ENCODE assay signal across 8 mouse cellular contexts in genomic region chr5:135286185-135286584, GRCm38 (mm10). TPM values are rescaled to one million over a fixed set of nuclear protein-coding genes. Genes with fewer than 3 reads are reported as not detected.
DNase-seq lines count a peak whose midpoint lies in the region; ATAC-seq and TF ChIP-seq lines count a peak whose summit lies in the region.

No protein-coding gene starts in this region.

- no peak overlapping the region for H3K27ac ChIP-seq in hindbrain, postnatal 0 days
- H3K27ac ChIP-seq in left cerebral cortex, adult 2 months, result no peak overlapping the region
- H3K27ac ChIP-seq in midbrain, embryonic 10.5 days (replicated peaks), result peak overlapping the region; percentile 4

- peak; percentile 74; the same call in 1 of the 2 replicates for ATAC-seq in hindbrain, postnatal 0 days

- H3K4me2 ChIP-seq in hindbrain, postnatal 0 days (ENCODE audit: low read depth, low read length), result no peak overlapping the region

- TF ChIP-seq CTCF in hindbrain, postnatal 0 days (IDR thresholded peaks at IDR 0.05; ENCODE audit: low read depth), result peak; percentile 93
- peak; percentile 91 for TF ChIP-seq CTCF in left cerebral cortex, adult 2 months (IDR thresholded peaks at IDR 0.05)

- H3K4me3 ChIP-seq in hindbrain, postnatal 0 days (ENCODE audit: low read length), result no peak overlapping the region
- no peak overlapping the region for H3K4me3 ChIP-seq in left cerebral cortex, adult 2 months
- no peak overlapping the region for H3K4me3 ChIP-seq in midbrain, embryonic 10.5 days

- intact Hi-C loops in left cerebral cortex, adult 2 months (cut with DNase I), result loop anchor here (1.0 to 10.0 kb wide), 4 partner anchors 50 to 391 kb away; no protein-coding TSS in a partner anchor

- H3K4me1 ChIP-seq in hindbrain, postnatal 0 days (ENCODE audit: insufficient read depth, low read length), result no peaks in the 10 kb centered on the region
- H3K4me1 ChIP-seq in midbrain, embryonic 10.5 days, result peaks cover 3% of the 10 kb centered on the region; the same call in 1 of the 2 replicates

- WGBS in hindbrain, postnatal 0 days, result 2% methylated on average over 6 of the region's 6 CpGs
- 1% methylated on average over 6 of the region's 6 CpGs for WGBS in midbrain, embryonic 10.5 days

- DNase-seq in R1 (ENCODE audit: low read depth, low spot score), result peak; percentile 73
- DNase-seq in cerebellum, postnatal 14 days, result peak; percentile 90 to 91
- DNase-seq in gastrocnemius, adult 18-20 months (ENCODE audit: low spot score), result peak; percentile 81
- peak; percentile 89 for DNase-seq in hindbrain, postnatal 0 days (ENCODE audit: low spot score)
- DNase-seq in left cerebral cortex, adult 2 months (ENCODE audit: extremely low spot score in 1 of 2, low spot score in 2 of 2), result peak; percentile 67 to 78
- peak; percentile 83 for DNase-seq in midbrain, embryonic 10.5 days (ENCODE audit: low spot score)
- DNase-seq in right cerebral cortex, postnatal 4 days, result peak; percentile 81
- DNase-seq in urinary bladder, postnatal 4 days (ENCODE audit: low spot score in 2 of 2), result peak; percentile 58 to 81

- H3K9ac ChIP-seq in hindbrain, postnatal 0 days (replicated peaks; ENCODE audit: low read length), result no peak overlapping the region

- H3K36me3 ChIP-seq in hindbrain, postnatal 0 days (ENCODE audit: insufficient read depth, low read length), result no peaks in the 10 kb centered on the region
- H3K36me3 ChIP-seq in midbrain, embryonic 10.5 days, result no peaks in the 10 kb centered on the region

- H3K9me3 ChIP-seq in hindbrain, postnatal 0 days (ENCODE audit: low read length), result no peaks in the 10 kb centered on the region
- H3K9me3 ChIP-seq in midbrain, embryonic 10.5 days (replicated peaks), result no peaks in the 10 kb centered on the region

- H3K27me3 ChIP-seq in hindbrain, postnatal 0 days (ENCODE audit: insufficient read depth, low read length), result no peaks in the 10 kb centered on the region
- H3K27me3 ChIP-seq in midbrain, embryonic 10.5 days (ENCODE audit: low read depth, poor library complexity, severe bottlenecking), result no peaks in the 10 kb centered on the region

RNA-seq across cellular contexts. Expression of gene Fzd9, which starts 35.2 kb away (rescaled TPM):
- total RNA-seq in gastrocnemius, adult 18-20 months (2021), result 10 to 100 TPM; 29.0 to 51.7 TPM
- 35.1 and 49.8 TPM in 2 replicates for total RNA-seq in hindbrain, postnatal 0 days (2014; rRNA removed)
- polyA plus RNA-seq in hindbrain, postnatal 0 days (2015; fragmentation: Nextera tagmentation; extraction: Ambion mirVana), result 18.0 TPM in 2 replicates
- 1 to 10 TPM; 5.1 TPM for total RNA-seq in left cerebral cortex, adult 2 months (2021)
- 15.5 and 16.0 TPM in 2 replicates for polyA plus RNA-seq in midbrain, embryonic 10.5 days (2016; fragmentation: Nextera tagmentation; extraction: Ambion mirVana)
